Mouse (Mus musculus) MEL (cell line): ENCODE results near the gene Colq. TPM values are rescaled to one million over a fixed set of nuclear protein-coding genes. Genes with fewer than 3 reads are reported as not detected.

Source experiments
- DNase-seq: peaks from one replicate; pipeline ENCODE4 v3.0.0; 2011; ENCODE audit warnings: low read depth, low spot score
- H3K27ac ChIP-seq: 2 replicates; pipeline ENCODE4 v1.5.1; 2012; ENCODE audit warnings: low read depth, mild to moderate bottlenecking, control low read depth, low read length, moderate library complexity; ENCODE audit not compliant: control insufficient read depth
- H3K27me3 ChIP-seq, 2 experiments: fragments of 150-350 bp in 1 of 2; sonication (generic) in 1 of 2; 2 replicates each; pipeline ENCODE4 v1.6.1; 2012; ENCODE audit warnings: low read length in 2 of 2, mild to moderate bottlenecking in 2 of 2, improper control_type of control experiment in 1 of 2, moderate library complexity in 1 of 2; ENCODE audit not compliant: insufficient read depth in 2 of 2, control insufficient read depth in 1 of 2
- H3K36me3 ChIP-seq, 2 experiments: 2 replicates each; pipeline ENCODE4 v1.6.1; 2012 to 2014; ENCODE audit warnings: low read length in 2 of 2, improper control_type of control experiment in 1 of 2, inconsistent platforms in 1 of 2, mild to moderate bottlenecking in 1 of 2; ENCODE audit not compliant: insufficient read depth in 2 of 2, control insufficient read depth in 1 of 2
- H3K4me1 ChIP-seq, 2 experiments: fragments of 150-350 bp in 1 of 2; sonication (generic) in 1 of 2; 2 replicates each; pipeline ENCODE4 v1.6.1; 2012; ENCODE audit warnings: low read length in 2 of 2, improper control_type of control experiment in 1 of 2, mild to moderate bottlenecking in 1 of 2; ENCODE audit not compliant: insufficient read depth in 2 of 2, control insufficient read depth in 1 of 2
- H3K4me3 ChIP-seq, 2 experiments: fragments of 150-350 bp in 1 of 2; sonication (generic) in 1 of 2; 2 replicates each; pipeline ENCODE4 v1.5.1; 2012; ENCODE audit warnings: low read depth in 2 of 2, low read length in 2 of 2, mild to moderate bottlenecking in 2 of 2, moderate library complexity in 2 of 2, control low read depth in 1 of 2, improper control_type of control experiment in 1 of 2; ENCODE audit not compliant: control insufficient read depth in 1 of 2, insufficient read depth in 1 of 2
- H3K79me2 ChIP-seq: 2 replicates; pipeline ENCODE4 v1.6.1; 2012; ENCODE audit warnings: mild to moderate bottlenecking, low read length, moderate library complexity; ENCODE audit not compliant: control insufficient read depth, poor library complexity, insufficient read depth
- H3K9ac ChIP-seq: 2 replicates; pipeline ENCODE4 v1.6.1; 2012; ENCODE audit warnings: low read depth, mild to moderate bottlenecking, control low read depth, low read length, moderate library complexity; ENCODE audit not compliant: control insufficient read depth, poor library complexity, severe bottlenecking
- H3K9me3 ChIP-seq: fragments of 150-350 bp; sonication (generic); replicated peaks from 2 replicates; pipeline ENCODE4 v1.6.1; 2012; ENCODE audit warnings: mild to moderate bottlenecking, low read length, improper control_type of control experiment, moderate library complexity; ENCODE audit not compliant: insufficient read depth
- CHD1 ChIP-seq: IDR thresholded peaks from 2 replicates; pipeline ENCODE4 v1.6.1; 2012; ENCODE audit warnings: low read depth, mild to moderate bottlenecking, inconsistent platforms, low read length, improper control_type of control experiment
- CTCF ChIP-seq, 3 experiments: IDR thresholded peaks in 2 of 3; conservative IDR thresholded peaks in 1 of 3; 2 replicates each; pipeline ENCODE4 v1.5.1; 2011 to 2012; ENCODE audit warnings: low read length in 3 of 3, low read depth in 2 of 3, mild to moderate bottlenecking in 2 of 3, improper control_type of control experiment in 1 of 3, inconsistent platforms in 1 of 3, mixed read lengths in 1 of 3, moderate library complexity in 1 of 3; ENCODE audit not compliant: control insufficient read depth in 1 of 3, insufficient read depth in 1 of 3, poor library complexity in 1 of 3, severe bottlenecking in 1 of 3
- ELF1 ChIP-seq: IDR thresholded peaks from 2 replicates; pipeline ENCODE4 v1.6.1; 2014; ENCODE audit warnings: low read depth, mild to moderate bottlenecking, inconsistent platforms, low read length, improper control_type of control experiment, moderate library complexity
- EP300 ChIP-seq, 2 experiments: IDR thresholded peaks; 2 replicates each; pipeline ENCODE4 v1.6.1; 2011; ENCODE audit warnings: improper control_type of control experiment in 2 of 2, low read length in 2 of 2, low read depth in 1 of 2, mild to moderate bottlenecking in 1 of 2
- ETS1 ChIP-seq: IDR thresholded peaks from 2 replicates; pipeline ENCODE4 v1.6.1; 2012; ENCODE audit warnings: low read depth, mild to moderate bottlenecking, inconsistent platforms, low read length, improper control_type of control experiment, moderate library complexity
- GABPA ChIP-seq: IDR thresholded peaks from 2 replicates; pipeline ENCODE4 v1.6.1; 2012; ENCODE audit warnings: low read depth, mild to moderate bottlenecking, inconsistent platforms, low read length, improper control_type of control experiment, moderate library complexity
- MAFK ChIP-seq: IDR thresholded peaks from 2 replicates; pipeline ENCODE4 v1.6.1; 2011; ENCODE audit warnings: low read depth, mild to moderate bottlenecking, low read length, improper control_type of control experiment, borderline replicate concordance
- MAX ChIP-seq: IDR thresholded peaks from 2 replicates; pipeline ENCODE4 v1.6.1; 2011; ENCODE audit warnings: low read length, improper control_type of control experiment
- MYC ChIP-seq: IDR thresholded peaks from 2 replicates; pipeline ENCODE4 v1.6.1; 2011; ENCODE audit warnings: low read depth, mild to moderate bottlenecking, low read length, improper control_type of control experiment, moderate library complexity
- RAD21 ChIP-seq: IDR thresholded peaks from 2 replicates; pipeline ENCODE4 v1.6.1; 2011; ENCODE audit warnings: mild to moderate bottlenecking, low read depth, low read length, improper control_type of control experiment
- SIN3A ChIP-seq: IDR thresholded peaks from 2 replicates; pipeline ENCODE4 v1.6.1; 2012; ENCODE audit warnings: low read length, improper control_type of control experiment, inconsistent platforms
- TBP ChIP-seq: IDR thresholded peaks from 2 replicates; pipeline ENCODE4 v1.8.0; 2011; ENCODE audit warnings: low read depth, low read length, improper control_type of control experiment
- UBTF ChIP-seq: IDR thresholded peaks from 2 replicates; pipeline ENCODE4 v1.6.1; 2012; ENCODE audit warnings: low read depth, mild to moderate bottlenecking, inconsistent platforms, low read length, improper control_type of control experiment, moderate library complexity, borderline replicate concordance; ENCODE audit not compliant: insufficient read depth
- USF1 ChIP-seq: IDR thresholded peaks from 2 replicates; pipeline ENCODE4 v1.6.1; 2014; ENCODE audit warnings: low read depth, mild to moderate bottlenecking, inconsistent platforms, low read length, improper control_type of control experiment, moderate library complexity
- USF2 ChIP-seq, 2 experiments: IDR thresholded peaks; 2 replicates each; pipeline ENCODE4 v1.6.1; 2011 to 2012; ENCODE audit warnings: improper control_type of control experiment in 2 of 2, low read length in 2 of 2, borderline replicate concordance in 1 of 2, inconsistent platforms in 1 of 2, low read depth in 1 of 2, mild to moderate bottlenecking in 1 of 2; ENCODE audit not compliant: insufficient read depth in 1 of 2
- ZNF384 ChIP-seq: IDR thresholded peaks from 2 replicates; pipeline ENCODE4 v1.6.1; 2012; ENCODE audit warnings: low read depth, mild to moderate bottlenecking, inconsistent platforms, low read length, improper control_type of control experiment
- polyA plus RNA-seq, 2 experiments: library from polyadenylated mRNA; stranded (reverse) in 1 of 2; unstranded in 1 of 2; fragments of >175 nt in 1 of 2; fragments of >200 nt in 1 of 2; gene quantifications; 2 replicates each; pipeline versions ENCODE4 v1.2.1 to v1.2.4; 2012; ENCODE audit warnings: low replicate concordance in 2 of 2, low read depth in 1 of 2; ENCODE audit not compliant: insufficient read length in 2 of 2, insufficient read depth in 1 of 2, missing spikeins in 1 of 2
- total RNA-seq: library from RNA; depleted of rRNA; stranded (reverse); fragments of 300-350 nt; gene quantifications from 2 replicates; pipeline ENCODE4 v1.2.3, GENCODE M21; 2012

Colq gene
- total and polyA plus RNA-seq, 3 experiments, result not detected

DNA sequence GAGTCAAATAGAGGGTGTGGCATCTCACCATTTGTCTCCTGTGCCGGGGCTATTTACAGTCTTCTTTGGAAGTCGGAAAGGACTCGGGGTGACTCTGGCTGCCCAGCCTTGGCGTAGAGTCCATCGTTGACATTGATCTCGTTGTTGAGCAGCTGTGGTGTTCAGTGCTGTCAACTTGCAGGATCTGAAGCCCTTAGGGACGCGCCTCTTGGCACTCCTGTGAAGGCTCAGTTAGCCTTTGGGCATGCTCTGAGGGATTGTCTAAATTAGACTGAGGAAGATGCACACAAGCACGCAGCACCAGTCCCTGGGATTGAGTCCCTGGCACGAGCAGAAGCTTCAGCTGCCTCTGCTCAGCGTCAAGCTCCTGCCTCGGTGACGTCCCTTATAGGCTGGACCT, 87.7 kb downstream of the Colq start:
- Histone ChIP-seq H3K4me3 (no peak overlapping the region), H3K9me3 (no peaks in the 10 kb centered on the region), H3K27ac (no peak overlapping the region), H3K36me3 (peaks cover 2 to 46% of the 10 kb centered on the region in 2 experiments; a peak in 3 of 4 replicates), H3K9ac (no peak overlapping the region), H3K4me1 (peaks cover 0 to 2% of the 10 kb centered on the region in 2 experiments; a peak in 1 of 4 replicates), H3K27me3 (no peaks in the 10 kb centered on the region), H3K79me2 (peaks cover 8% of the 10 kb centered on the region; the same call in 1 of the 2 replicates)
- TF ChIP-seq MAFK (no peak), RAD21 (no peak), ELF1 (no peak), USF2 (IDR thresholded peaks at IDR 0.05; ENCODE audit: borderline replicate concordance in 1 of 2, insufficient read depth in 1 of 2, low read depth in 1 of 2, low read length in 2 of 2) (no peak), SIN3A (no peak), CTCF (IDR thresholded peaks at IDR 0.05 in 2 of 3, conservative IDR thresholded peaks at IDR 0.05 in 1 of 3; ENCODE audit: control insufficient read depth in 1 of 3, insufficient read depth in 1 of 3, low read depth in 2 of 3, low read length in 3 of 3, poor library complexity in 1 of 3, severe bottlenecking in 1 of 3) (no peak), USF1 (no peak), CHD1 (no peak), ETS1 (no peak), ZNF384 (no peak), EP300 (IDR thresholded peaks at IDR 0.05; ENCODE audit: low read depth in 1 of 2, low read length in 2 of 2) (no peak), GABPA (no peak)
- DNase-seq, result no peak

DNA sequence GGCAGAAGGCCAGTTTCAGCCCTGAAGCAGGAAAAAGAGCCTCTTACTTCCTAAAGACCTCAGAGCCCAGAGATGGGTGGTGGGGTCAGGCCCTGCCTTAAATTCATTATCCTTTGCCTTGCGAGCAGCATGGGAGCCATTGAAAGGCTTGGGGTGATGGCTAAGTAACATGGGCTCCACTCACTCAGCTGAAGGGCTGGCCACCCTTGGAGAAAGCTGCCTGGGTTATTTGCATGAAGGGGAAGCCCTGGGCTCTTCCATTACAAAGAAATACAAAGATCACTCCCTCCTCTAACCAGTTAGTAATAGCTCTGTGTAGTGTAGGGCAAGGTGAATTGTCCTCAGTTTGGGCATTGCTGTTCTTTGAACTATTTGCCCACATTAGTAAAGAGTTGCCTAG, 91.6 kb downstream of the Colq start:
- Histone ChIP-seq H3K27me3 (no peaks in the 10 kb centered on the region), H3K27ac (no peak overlapping the region), H3K4me1 (peaks cover 5 to 9% of the 10 kb centered on the region in 2 experiments), H3K9ac (no peak overlapping the region), H3K36me3 (peaks cover 18 to 31% of the 10 kb centered on the region in 2 experiments), H3K79me2 (peaks cover 38% of the 10 kb centered on the region), H3K4me3 (no peak overlapping the region), H3K9me3 (no peaks in the 10 kb centered on the region)
- DNase-seq, result no peak
- TF ChIP-seq MYC (no peak), TBP (no peak), CTCF (IDR thresholded peaks at IDR 0.05 in 2 of 3, conservative IDR thresholded peaks at IDR 0.05 in 1 of 3; ENCODE audit: control insufficient read depth in 1 of 3, insufficient read depth in 1 of 3, low read depth in 2 of 3, low read length in 3 of 3, poor library complexity in 1 of 3, severe bottlenecking in 1 of 3) (no peak), UBTF (no peak), MAX (no peak), ZNF384 (no peak)
